Mouse (Mus musculus) E14TG2a.4 (cell line): ENCODE results near the gene Olfr1386.

ENCODE experiments used
- H3K27me3 ChIP-seq: 2 replicates; pipeline ENCODE4 v1.6.1; 2014; ENCODE audit warnings: low read length, control low read depth; ENCODE audit not compliant: insufficient read depth
- H3K36me3 ChIP-seq: 2 replicates; pipeline ENCODE4 v1.6.1; 2014; ENCODE audit warnings: low read length, control low read depth; ENCODE audit not compliant: insufficient read depth
- H3K4me1 ChIP-seq: replicated peaks from 2 replicates; pipeline ENCODE4 v1.6.1; 2014; ENCODE audit warnings: low read depth, low read length, control low read depth
- H3K4me3 ChIP-seq: replicated peaks from 2 replicates; pipeline ENCODE4 v1.5.1; 2014; ENCODE audit warnings: mild to moderate bottlenecking, low read length
- H3K9me3 ChIP-seq: 2 replicates; pipeline ENCODE4 v1.6.1; 2014; ENCODE audit warnings: low read length, control low read depth
- CTCF ChIP-seq: conservative IDR thresholded peaks from 2 replicates; pipeline ENCODE4 v1.5.1; 2014; ENCODE audit warnings: low read length
- NANOG ChIP-seq: IDR thresholded peaks from 2 replicates; pipeline ENCODE4 v1.6.1; 2014; ENCODE audit warnings: borderline replicate concordance, low read length, mixed read lengths
- POU5F1 ChIP-seq: IDR thresholded peaks from 2 replicates; pipeline ENCODE4 v1.6.1; 2014; ENCODE audit warnings: low read length, borderline replicate concordance

The Olfr1386 gene

DNA sequence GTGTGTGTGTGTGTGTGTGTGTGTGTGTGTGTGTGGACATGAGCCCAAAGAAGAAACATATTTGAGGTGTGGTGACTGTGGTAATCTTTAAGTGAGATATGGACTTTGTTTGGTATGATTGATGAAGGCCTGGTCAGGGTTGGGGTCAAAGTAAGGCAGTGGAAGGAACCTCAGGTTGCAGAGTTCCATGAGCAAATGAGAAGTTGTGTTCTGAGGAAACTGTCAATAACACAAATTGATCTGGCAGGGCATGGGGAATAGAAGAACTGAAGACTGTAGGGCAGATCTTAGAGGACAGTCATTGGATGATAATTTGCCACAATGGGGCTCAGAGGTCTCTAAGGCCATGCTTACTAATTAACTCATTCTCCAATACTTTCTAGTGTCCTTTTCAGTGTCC lies 54.5 kb downstream of the Olfr1386 start, which contains the start of gene Olfr1383:
Gene Olfr1383, plus strand, starts transcription at position 301 of the 400 bp plus-strand sequence.
- H3K4me1 ChIP-seq, result no peaks in the 10 kb centered on the region
- H3K4me3 ChIP-seq, result no peak within 1 kb of the TSS
- no peaks in the 10 kb centered on the region for H3K36me3 ChIP-seq
- TF ChIP-seq POU5F1 (no peak), NANOG (no peak), CTCF (no peak)
- H3K27me3 ChIP-seq, result no peaks in the 10 kb centered on the region
- no peaks in the 10 kb centered on the region for H3K9me3 ChIP-seq
